ENCODE assay signal across 17 mouse cellular contexts in the genomic region with DNA sequence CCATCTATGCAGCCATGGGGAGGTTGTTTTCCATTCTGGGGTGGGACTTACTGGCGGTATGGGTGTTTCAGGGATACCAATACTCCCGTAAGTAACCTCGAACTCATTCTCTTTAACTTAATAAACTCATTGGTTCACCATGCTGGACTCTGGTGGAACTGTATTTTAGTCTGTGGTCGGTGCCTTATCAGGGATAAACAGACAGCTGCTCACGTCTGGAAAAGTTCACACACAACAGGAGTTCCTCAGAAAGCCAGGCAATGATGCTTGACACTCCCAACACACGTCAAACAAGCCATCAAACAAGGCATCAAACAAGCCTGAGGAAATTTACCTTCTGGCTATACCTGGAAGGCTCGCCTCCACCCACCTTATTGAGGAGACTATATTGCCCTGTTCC.
"Had no signal": no experiment of that assay in that cellular context is flagged by ENCODE, and none has a peak within 500 bp of the region (broad histone marks: within the 10 kb centered on the region; RNA-seq: fewer than 3 reads in every experiment).

No protein-coding gene starts in this region.

- H3K9ac ChIP-seq: limb, embryonic 13.5 days; lung, embryonic 15.5 days had no signal

- H3K9me3 ChIP-seq: limb, embryonic 10.5 days; lung, embryonic 15.5 days had no signal

- H3K27me3 ChIP-seq: limb, embryonic 13.5 days; lung, embryonic 15.5 days; megakaryocyte, embryonic 14.5 days had no signal

- DNase-seq: kidney, adult 2 months; kidney, postnatal 25 days; layer of hippocampus, adult 9-11 months; lung, adult 18-20 months; lung, postnatal 14 days; midbrain, embryonic 14.5 days; thymus, adult 18-20 months; thymus, postnatal 36 days had no signal

- H3K4me1 ChIP-seq: limb, embryonic 10.5 days; limb, embryonic 13.5 days had no signal

- ATAC-seq: intestine, postnatal 0 days had no signal

- H3K27ac ChIP-seq: kidney, postnatal 0 days; layer of hippocampus, adult 2 months; limb, embryonic 10.5 days; limb, embryonic 13.5 days; lung, embryonic 15.5 days; macrophage had no signal

- H3K36me3 ChIP-seq: lung, embryonic 15.5 days had no signal

- H3K4me3 ChIP-seq: layer of hippocampus, adult 2 months; limb, embryonic 10.5 days; limb, embryonic 13.5 days; lung, embryonic 15.5 days; megakaryocyte, embryonic 14.5 days had no signal

- H3K4me2 ChIP-seq: limb, embryonic 13.5 days; lung, embryonic 15.5 days; midbrain, embryonic 11.5 days had no signal
